Mouse (Mus musculus) left cerebral cortex, postnatal 4 days (tissue): Measurements from ENCODE around the gene Ak8. TPM values are rescaled to one million over a fixed set of nuclear protein-coding genes. Genes with fewer than 3 reads are reported as not detected.

Experiments
- DNase-seq: peaks from one replicate; pipeline ENCODE4 v3.0.0-alpha.2; 2022
- intact Hi-C: fragments of 180-260 bp; cut with DNase I; formaldehyde crosslinking; loops from one replicate; pipeline ENCODE4 v1.15.1; 2025
- total RNA-seq, 2 experiments: library from RNA; stranded (reverse); gene quantifications; 2 replicates each; pipeline ENCODE4 v1.2.3; 2021

The Ak8 gene
- 1 to 10 TPM; 1.7 to 1.8 TPM for total RNA-seq

- intact Hi-C loops: no loop called here
- peak; percentile 83 for DNase-seq
Observed at GRCm38 (mm10) chr2:28699361-28700335, at the start of gene Ak8, which contains the start of gene Spaca9. Ak8 (plus strand) TSS chr2:28700164. Spaca9 (minus strand) TSS chr2:28699727.

DNA sequence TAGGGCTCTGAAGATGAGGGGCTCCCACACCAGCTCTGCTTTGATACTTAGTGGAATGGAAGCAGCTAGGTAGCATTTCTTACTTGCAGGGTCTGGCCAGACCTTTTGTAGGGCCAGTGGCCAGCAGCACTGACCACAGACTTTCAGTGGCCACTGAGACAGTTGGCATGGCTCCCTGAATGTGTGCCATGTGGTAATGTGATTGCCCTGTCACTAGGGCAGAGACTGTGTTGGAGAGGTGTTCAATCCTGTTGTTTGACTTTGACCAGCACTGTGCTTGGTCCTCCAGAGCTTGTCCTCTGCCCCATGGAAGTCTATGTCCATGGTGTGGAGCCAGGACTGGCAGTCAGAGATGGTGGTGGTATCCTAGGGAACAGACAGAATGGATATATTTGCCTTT lies 49.4 kb upstream of the Ak8 start:
- intact Hi-C loops: no loop called here

DNA sequence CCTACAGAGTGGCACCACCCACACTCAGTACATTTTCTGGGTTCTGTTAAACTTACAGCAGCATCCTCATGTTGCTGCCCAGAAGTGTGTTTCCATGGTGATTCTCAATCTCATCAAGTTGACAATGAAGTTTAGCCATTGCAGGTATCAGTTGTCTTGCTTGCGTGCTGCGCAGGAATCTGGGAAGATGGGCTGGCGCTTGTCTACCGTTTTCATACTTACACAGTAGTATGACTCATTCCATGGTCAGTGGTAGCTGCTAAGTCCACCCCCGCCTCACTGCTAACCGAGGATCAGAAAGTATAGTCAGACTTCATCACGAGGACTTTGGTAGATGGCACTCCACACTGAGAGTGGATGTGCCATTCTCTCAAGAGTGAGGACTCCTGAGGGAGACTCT lies 46.6 kb upstream of the Ak8 start:
- no peak for DNase-seq
- intact Hi-C loops: no loop called here

More for the DNA sequence above, 49.4 kb upstream of the Ak8 start:
- no peak for DNase-seq

DNA sequence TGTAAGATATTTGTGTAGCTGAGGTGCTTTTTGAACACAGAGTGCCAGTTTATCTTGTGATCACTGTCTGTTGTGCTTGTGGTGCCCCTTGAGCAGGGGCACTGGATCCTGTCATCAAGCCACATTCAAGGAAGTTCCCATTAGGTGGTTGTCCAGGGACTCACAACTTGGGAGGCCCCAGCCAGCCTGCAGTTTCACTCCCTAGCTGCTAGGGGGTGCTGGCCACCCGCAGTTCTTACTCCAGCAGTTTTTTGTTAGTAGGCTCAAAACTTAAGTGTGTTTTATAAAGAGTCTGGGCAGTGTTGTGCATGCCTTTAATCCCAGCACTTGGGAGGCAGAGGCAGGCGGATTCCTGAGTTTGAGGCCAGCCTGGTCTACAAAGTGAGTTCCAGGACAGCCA lies 45.7 kb upstream of the Ak8 start:
- DNase-seq: no peak
- intact Hi-C loops: no loop called here

- intact Hi-C loops: no loop called here
Observed at GRCm38 (mm10) chr2:28656216-28656615, 43.7 kb upstream of the Ak8 start.

GRCm38 (mm10) chr2:28662891-28663290 lies 37.1 kb upstream of the Ak8 start:
- intact Hi-C loops: no loop called here
- no peak for DNase-seq

More at GRCm38 (mm10) chr2:28656216-28656615, 43.7 kb upstream of the Ak8 start:
- DNase-seq: no peak

DNA sequence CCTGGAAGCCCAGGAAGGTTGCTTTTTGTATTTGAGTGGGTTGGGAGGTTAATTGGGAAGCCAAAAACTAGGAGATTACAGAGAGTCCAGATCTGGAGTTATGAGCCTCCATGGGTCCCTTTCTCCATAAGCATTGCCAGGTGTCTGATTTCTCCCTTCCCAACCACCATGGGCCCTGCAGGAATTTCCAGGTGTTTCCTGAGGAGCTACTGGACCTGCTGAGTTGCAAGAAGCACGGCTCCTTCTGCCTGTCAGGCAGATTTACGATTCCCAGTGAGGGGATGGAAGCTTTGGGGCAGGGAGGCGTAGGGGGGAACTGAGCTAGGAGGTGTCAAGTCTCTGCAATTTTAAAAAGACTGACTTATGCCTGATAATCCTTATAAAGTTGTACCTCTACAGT lies 34.1 kb upstream of the Ak8 start:
- intact Hi-C loops: no loop called here
- no peak for DNase-seq

DNA sequence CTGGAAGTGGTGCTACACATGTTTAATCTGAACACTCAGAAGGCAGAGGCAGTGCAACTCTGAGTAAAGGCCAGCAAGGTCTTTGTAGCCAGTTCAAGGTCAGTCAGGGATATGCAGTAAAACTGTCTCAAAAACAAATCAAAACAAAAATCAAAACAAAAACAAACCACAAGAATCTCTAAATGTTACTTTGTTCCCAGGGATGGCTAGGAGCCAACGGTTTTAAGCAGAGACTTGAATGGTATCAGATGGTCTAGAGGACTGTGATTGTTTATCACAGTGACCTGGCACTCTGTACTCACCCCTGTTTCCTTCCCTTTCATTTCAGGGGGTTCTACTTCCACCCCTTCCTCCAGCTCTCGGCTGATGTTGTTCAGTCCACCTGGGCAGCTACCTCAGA lies 28.5 kb upstream of the Ak8 start:
- intact Hi-C loops: loop anchor here (10.0 kb wide), 1 partner anchor 493 kb away; no protein-coding TSS in a partner anchor
- no peak for DNase-seq

- intact Hi-C loops: loop anchor here (10.0 kb wide), 1 partner anchor 489 kb away; no protein-coding TSS in a partner anchor
- no peak for DNase-seq
Observed at GRCm38 (mm10) chr2:28676005-28676404, 24.0 kb upstream of the Ak8 start.

DNA sequence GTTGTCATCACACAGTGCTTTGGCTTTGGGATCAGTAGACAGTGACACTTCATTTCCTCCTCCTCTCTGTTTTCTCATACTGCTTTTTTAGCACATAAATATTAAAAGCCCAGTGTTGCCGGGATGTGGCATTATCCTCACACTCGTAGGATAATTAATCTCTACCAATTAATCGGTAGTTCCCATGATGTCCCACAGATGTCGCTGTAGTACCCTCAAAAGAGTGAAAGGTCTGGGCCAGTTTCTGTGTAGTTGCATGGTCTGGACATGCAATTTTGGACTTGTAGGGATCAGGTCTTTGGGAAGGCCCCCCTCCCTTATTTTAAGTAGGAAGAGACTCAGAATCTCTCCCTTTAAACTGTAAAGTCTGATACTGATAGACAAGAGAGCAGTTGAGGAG lies 19.3 kb upstream of the Ak8 start:
- peak; percentile 37 for DNase-seq
- intact Hi-C loops: loop anchor here (10.0 kb wide), 1 partner anchor 164 kb away; the partner anchor contains the start of genes Ddx31 and Gtf3c4

DNA sequence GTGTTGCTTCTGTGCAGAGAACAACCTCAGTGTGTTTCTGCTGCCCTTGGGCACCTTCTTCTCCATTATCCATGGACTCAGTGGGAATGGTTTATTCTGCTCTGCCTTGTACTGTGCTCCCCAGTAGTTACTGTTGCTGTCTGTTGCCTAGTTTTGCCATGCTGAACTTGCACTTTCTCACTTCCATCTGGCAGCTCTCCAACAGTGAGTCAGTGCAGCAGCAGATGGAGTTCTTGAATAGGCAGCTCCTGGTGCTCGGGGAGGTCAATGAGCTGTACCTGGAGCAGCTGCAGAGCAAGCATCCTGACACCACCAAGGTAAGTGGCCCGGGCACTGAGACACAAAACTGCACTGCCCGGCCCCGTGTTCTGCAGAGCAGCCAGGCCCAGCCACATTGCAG lies 18.2 kb upstream of the Ak8 start:
- intact Hi-C loops: loop anchor here (10.0 kb wide), 1 partner anchor 163 kb away; the partner anchor contains the start of genes Ddx31 and Gtf3c4
- no peak for DNase-seq

DNA sequence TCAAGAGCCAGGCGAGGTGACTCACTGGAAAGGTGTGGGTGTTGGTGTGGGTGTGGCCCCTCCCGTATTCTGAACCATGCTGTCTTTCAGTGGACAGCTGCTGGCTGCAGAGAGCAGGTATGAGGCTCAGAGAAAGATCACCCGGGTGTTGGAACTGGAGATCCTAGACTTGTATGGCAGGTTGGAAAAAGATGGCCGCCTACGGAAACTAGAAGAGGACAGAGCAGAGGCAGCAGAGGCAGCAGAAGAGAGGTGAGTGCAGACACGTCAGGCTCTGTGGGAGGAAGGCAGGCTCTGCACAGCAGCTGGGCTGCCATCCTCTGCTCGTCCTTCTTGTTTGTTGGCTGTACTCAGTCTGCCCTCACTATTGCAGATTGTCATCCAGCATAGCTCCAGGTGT lies 14.1 kb upstream of the Ak8 start:
- DNase-seq: no peak
- intact Hi-C loops: loop anchor here (10.0 kb wide), 1 partner anchor 159 kb away; the partner anchor contains the start of genes Ddx31 and Gtf3c4

DNA sequence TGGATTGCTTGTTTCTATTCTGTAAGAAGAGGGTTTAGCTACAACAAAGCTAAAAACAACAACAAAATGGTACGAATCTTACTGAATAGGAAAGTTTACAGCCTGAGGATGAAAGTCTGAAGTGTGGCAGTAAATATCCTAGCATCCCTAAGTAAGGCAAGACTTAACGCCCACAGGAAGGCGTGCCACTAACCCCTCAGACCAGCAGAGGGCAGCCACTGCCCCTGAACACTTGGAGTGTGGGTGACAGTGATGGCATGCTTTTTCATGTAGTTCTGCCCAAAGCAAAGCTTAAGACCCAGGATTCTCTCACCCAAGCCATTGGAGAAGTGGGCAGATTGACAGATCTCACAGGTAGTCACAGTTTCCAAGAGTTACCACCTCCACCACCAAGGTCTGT lies 11.5 kb upstream of the Ak8 start:
- intact Hi-C loops: loop anchor here (10.0 kb wide), 1 partner anchor 156 kb away; the partner anchor contains the start of genes Ddx31 and Gtf3c4
- peak; percentile 55 for DNase-seq

DNA sequence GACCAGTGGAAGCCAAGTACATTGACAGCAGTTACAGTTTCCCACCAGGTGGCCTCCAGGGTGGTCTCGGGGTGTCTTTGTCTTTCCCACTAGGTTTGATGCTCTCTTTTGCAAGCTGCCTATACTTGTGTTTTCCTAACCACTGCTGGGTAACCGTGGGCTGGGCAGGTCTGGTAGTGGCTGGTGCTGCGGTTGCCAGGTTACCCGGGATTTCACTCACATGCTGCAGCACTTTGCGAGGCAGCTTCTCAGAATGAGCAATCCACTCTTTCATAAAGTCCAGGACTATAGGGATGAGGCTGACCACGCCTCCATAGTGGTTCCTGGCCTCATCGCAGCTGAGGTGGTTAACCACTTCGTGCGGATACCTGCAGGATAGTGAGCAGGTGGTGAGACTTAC lies 7.3 kb upstream of the Ak8 start:
- DNase-seq: no peak
- intact Hi-C loops: no loop called here

DNA sequence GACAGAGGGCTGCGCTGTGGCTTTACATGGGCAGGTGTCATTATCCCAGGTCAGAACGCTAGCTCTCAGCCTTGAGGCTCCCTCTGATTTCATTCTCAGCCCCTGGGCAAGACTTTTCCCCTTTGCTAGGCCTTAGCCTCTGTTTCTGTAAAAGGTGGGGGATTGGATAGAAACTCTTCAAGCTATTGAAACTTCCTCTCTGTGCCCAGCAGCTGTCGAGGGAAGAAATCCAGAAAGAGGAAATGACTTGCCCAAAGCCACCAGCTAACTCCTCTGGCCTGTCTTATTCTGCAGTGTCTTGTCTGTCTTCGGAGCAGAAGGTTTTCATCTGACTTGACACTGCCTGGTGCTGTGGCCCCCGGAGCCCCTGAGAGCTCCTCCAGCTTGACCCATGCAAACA lies 1.4 kb upstream of the Ak8 start:
- no peak for DNase-seq
- intact Hi-C loops: no loop called here

- intact Hi-C loops: no loop called here
- DNase-seq: no peak
Observed at GRCm38 (mm10) chr2:28701646-28702262, 1.8 kb downstream of the Ak8 start.

GRCm38 (mm10) chr2:28706106-28706636 lies 6.2 kb downstream of the Ak8 start:
- intact Hi-C loops: no loop called here
- no peak for DNase-seq

DNA sequence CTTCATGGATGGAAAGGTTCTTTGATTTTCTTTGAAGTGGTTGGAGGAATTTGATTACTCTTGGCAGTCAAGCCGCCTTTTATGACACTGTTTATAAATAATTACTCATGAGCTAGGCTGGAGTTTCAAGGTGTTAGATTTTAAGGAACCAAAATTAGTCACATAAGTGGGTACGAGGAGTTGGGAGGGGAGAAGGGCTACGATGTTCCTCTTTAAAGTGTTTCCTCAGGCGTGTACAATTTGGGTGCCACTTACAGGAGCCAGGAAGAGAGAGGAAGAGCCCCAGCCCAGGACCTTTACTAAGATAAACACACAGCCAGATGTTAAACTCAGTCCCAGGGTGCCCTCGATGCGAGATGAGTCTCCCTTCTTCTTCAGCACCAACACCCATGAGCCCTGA lies 6.8 kb downstream of the Ak8 start:
- intact Hi-C loops: no loop called here
- no peak for DNase-seq

- intact Hi-C loops: no loop called here
- peak; percentile 58 for DNase-seq
Observed at GRCm38 (mm10) chr2:28713036-28713435, 13.1 kb downstream of the Ak8 start.

DNA sequence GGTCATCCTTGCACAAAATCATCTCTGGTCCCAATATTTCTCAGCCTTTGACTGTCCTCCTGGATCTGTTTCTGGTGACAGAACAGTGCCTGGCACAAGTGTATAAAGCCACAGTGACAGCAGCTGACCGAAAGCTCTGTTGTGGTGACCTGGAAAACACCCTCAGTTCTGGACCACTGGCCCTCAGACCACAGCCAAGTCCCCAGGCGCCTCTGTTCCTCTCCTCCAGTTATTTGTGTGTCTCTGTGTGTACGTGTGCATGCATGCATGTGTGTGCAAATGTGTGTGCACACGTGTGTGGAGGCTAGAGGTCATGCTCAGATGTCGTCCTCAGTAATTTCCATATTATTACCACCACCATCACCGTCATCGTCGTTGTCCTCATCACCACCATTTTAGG lies 22.5 kb downstream of the Ak8 start:
- intact Hi-C loops: no loop called here
- no peak for DNase-seq

DNA sequence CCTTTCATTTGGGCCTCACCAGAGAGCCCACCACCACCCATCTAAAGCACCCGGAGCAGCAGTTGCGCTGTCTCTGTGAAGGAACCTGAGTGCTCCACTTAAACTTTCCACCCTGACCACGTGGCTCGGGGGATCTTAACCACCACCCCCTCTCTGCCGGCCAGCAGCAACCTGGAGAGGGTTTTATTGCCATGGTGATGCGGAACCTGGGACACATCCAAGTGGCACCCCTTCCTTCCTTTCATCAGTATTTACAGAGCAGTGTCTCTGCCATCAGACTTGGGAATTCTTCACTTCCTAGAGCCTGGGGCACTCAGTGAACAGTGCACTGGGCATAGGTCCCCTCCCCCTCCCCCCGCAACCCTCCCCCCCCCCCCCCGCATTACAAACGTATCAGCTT lies 23.9 kb downstream of the Ak8 start:
- no peak for DNase-seq
- intact Hi-C loops: no loop called here
